Mouse (Mus musculus): ENCODE data around the gene Fbxl8. TPM values are rescaled to one million over a fixed set of nuclear protein-coding genes. Genes with fewer than 3 reads are reported as not detected.

Fbxl8 gene
- total and polyA plus RNA-seq, 3 experiments, result 5.2 to 10.5 (median 5.9) TPM

DNA sequence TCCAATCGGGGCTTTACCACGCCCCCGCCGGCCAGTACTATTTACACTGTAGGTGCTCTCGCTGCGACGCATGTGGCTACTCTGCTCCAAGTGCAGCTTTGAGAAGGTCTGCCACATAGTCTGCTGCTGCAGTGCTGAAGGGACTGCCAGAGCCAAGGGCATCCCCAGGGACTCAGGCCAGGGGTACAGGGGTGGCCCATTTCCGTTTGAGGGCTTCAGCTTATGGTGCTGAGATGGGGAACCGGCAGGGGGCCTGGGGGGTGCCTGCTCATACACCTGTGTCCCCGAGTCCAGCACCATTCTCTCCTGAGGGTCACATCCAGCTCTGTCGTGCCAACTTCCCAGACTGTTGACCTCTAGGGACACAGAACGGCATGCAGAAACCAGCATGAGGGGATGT is 21.1 kb downstream of the Fbxl8 start:
- dilution Hi-C loops (cut with MboI; ENCODE audit: extremely low pct_ligation_motif_present, extremely low pct_unique_long_range_greater_than_20kb, low sequenced_read_pairs), result no loop called here
- no peak overlapping the region for H3K4me3 ChIP-seq (replicated peaks in 1 of 3; ENCODE audit: low read depth in 2 of 3, low read length in 2 of 3, poor library complexity in 1 of 3)
- peaks cover 5 to 23% of the 10 kb centered on the region in 2 experiments for H3K4me1 ChIP-seq (ENCODE audit: control insufficient read depth in 1 of 2, insufficient read depth in 2 of 2)
- no peaks in the 10 kb centered on the region for H3K27me3 ChIP-seq (replicated peaks)
- H3K9ac ChIP-seq (ENCODE audit: insufficient read depth, low read depth), result no peak overlapping the region
- no peaks in the 10 kb centered on the region for H3K9me3 ChIP-seq (replicated peaks; ENCODE audit: low read length)
- no peak overlapping the region for H3K27ac ChIP-seq (ENCODE audit: insufficient read depth, low read depth)
- no peaks in the 10 kb centered on the region for H3K79me2 ChIP-seq (replicated peaks; ENCODE audit: control insufficient read depth, extremely low read depth, insufficient read depth, poor library complexity, severe bottlenecking)
- peaks cover 13 to 50% of the 10 kb centered on the region in 2 experiments for H3K36me3 ChIP-seq (replicated peaks in 1 of 2; ENCODE audit: control insufficient read depth in 1 of 2, insufficient read depth in 1 of 2, low read length in 1 of 2)
- in situ Hi-C loops (cut with MboI; ENCODE audit: low pct_ligation_motif_present, low pct_unique_long_range_greater_than_20kb, low sequenced_read_pairs), result loop anchor here (10.0 kb wide), 1 partner anchor 161 kb away; no protein-coding TSS in a partner anchor
- H3K4me2 ChIP-seq (ENCODE audit: insufficient read depth, low read depth, poor library complexity, severe bottlenecking), result no peak overlapping the region
- DNase-seq (ENCODE audit: extremely low read depth), result no peak
- TF ChIP-seq USF1 (IDR thresholded peaks at IDR 0.05; ENCODE audit: low read depth, low read length), result no peak
- no peak for TF ChIP-seq UBTF (IDR thresholded peaks at IDR 0.05; ENCODE audit: low read depth, low read length)
- TF ChIP-seq CHD1 (IDR thresholded peaks at IDR 0.05; ENCODE audit: low read depth, low read length), result no peak
- no peak for TF ChIP-seq JUND (conservative IDR thresholded peaks at IDR 0.05; ENCODE audit: low read depth, low read length)

DNA sequence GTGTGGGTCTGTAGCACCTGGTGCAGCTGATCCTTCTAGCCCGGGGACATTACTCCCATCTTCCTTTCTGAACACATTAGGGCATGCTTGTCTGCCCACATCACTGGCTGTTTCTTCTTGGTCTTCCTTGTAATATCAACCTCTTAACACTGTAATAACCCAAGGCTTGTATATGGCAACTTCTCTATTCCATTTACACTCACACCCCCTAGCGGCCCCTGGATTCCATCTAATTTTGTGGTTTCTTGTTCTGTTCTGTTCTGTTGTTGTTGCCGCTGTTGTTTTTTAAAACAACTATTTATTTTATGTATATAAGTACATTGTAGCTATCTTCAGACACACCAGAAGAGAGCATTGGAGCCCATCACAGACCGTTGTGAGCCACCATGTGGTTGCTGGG is 22.5 kb downstream of the Fbxl8 start:
- in situ Hi-C loops (cut with MboI; ENCODE audit: low pct_ligation_motif_present, low pct_unique_long_range_greater_than_20kb, low sequenced_read_pairs) (loop anchor here (10.0 kb wide), 1 partner anchor 162 kb away; no protein-coding TSS in a partner anchor), dilution Hi-C loops (cut with MboI; ENCODE audit: extremely low pct_ligation_motif_present, extremely low pct_unique_long_range_greater_than_20kb, low sequenced_read_pairs) (no loop called here)
- TF ChIP-seq RAD21 (IDR thresholded peaks at IDR 0.05; ENCODE audit: low read depth, low read length) (peak; percentile 33), CHD1 (IDR thresholded peaks at IDR 0.05; ENCODE audit: low read depth, low read length) (no peak), CTCF (conservative IDR thresholded peaks at IDR 0.05 in 1 of 2, IDR thresholded peaks at IDR 0.05 in 1 of 2; ENCODE audit: low read depth in 2 of 2, low read length in 2 of 2) (peak in 1 of 2 experiments; percentile 52; a peak in 2 of 4 replicates)
- H3K79me2 ChIP-seq (replicated peaks; ENCODE audit: control insufficient read depth, extremely low read depth, insufficient read depth, poor library complexity, severe bottlenecking), result no peaks in the 10 kb centered on the region
- peaks cover 5 to 23% of the 10 kb centered on the region in 2 experiments for H3K4me1 ChIP-seq (ENCODE audit: control insufficient read depth in 1 of 2, insufficient read depth in 2 of 2)
- no peak overlapping the region for H3K4me2 ChIP-seq (ENCODE audit: insufficient read depth, low read depth, poor library complexity, severe bottlenecking)
- H3K4me3 ChIP-seq (replicated peaks in 1 of 3; ENCODE audit: low read depth in 2 of 3, low read length in 2 of 3, poor library complexity in 1 of 3), result no peak overlapping the region
- peaks cover 13 to 40% of the 10 kb centered on the region in 2 experiments for H3K36me3 ChIP-seq (replicated peaks in 1 of 2; ENCODE audit: control insufficient read depth in 1 of 2, insufficient read depth in 1 of 2, low read length in 1 of 2)
- no peaks in the 10 kb centered on the region for H3K9me3 ChIP-seq (replicated peaks; ENCODE audit: low read length)
- H3K27ac ChIP-seq (ENCODE audit: insufficient read depth, low read depth), result no peak overlapping the region
- H3K9ac ChIP-seq (ENCODE audit: insufficient read depth, low read depth), result no peak overlapping the region
- H3K27me3 ChIP-seq (replicated peaks), result no peaks in the 10 kb centered on the region
- no peak for DNase-seq (ENCODE audit: extremely low read depth)

DNA sequence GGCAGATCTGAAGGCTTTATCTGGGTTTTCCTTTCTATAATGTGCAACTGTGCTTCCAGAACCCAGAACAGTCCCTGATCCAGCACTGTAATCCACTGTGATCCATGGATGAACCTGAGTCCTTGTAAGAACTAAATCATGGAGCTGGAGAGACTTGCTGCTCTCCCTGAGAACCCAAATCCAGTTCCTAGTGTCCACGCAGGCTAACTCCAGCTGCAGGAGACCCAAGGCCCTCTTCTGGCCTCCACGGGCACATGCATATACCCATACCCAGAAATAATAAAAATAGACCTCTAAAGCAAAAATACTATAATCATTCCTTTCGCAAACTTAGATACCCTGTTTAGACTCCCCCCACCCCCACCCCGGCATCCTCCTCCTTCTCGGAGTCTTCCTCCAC is 23.8 kb downstream of the Fbxl8 start:
- dilution Hi-C loops (cut with MboI; ENCODE audit: extremely low pct_ligation_motif_present, extremely low pct_unique_long_range_greater_than_20kb, low sequenced_read_pairs) (no loop called here), in situ Hi-C loops (cut with MboI; ENCODE audit: low pct_ligation_motif_present, low pct_unique_long_range_greater_than_20kb, low sequenced_read_pairs) (loop anchor here (10.0 kb wide), 1 partner anchor 163 kb away; no protein-coding TSS in a partner anchor)
- H3K9me3 ChIP-seq (replicated peaks; ENCODE audit: low read length), result no peaks in the 10 kb centered on the region
- no peaks in the 10 kb centered on the region for H3K27me3 ChIP-seq (replicated peaks)
- peak overlapping the region; percentile 41; the same call in 1 of the 2 replicates for H3K9ac ChIP-seq (ENCODE audit: insufficient read depth, low read depth)
- peaks cover 7 to 37% of the 10 kb centered on the region in 2 experiments for H3K36me3 ChIP-seq (replicated peaks in 1 of 2; ENCODE audit: control insufficient read depth in 1 of 2, insufficient read depth in 1 of 2, low read length in 1 of 2)
- no peak overlapping the region for H3K27ac ChIP-seq (ENCODE audit: insufficient read depth, low read depth)
- H3K4me3 ChIP-seq (replicated peaks in 1 of 3; ENCODE audit: low read depth in 2 of 3, low read length in 2 of 3, poor library complexity in 1 of 3), result peak overlapping the region in 2 of 3 experiments; percentile 34 to 63
- TF ChIP-seq BHLHE40 (IDR thresholded peaks at IDR 0.05; ENCODE audit: low read depth, low read length) (no peak), TCF12 (IDR thresholded peaks at IDR 0.05; ENCODE audit: low read depth, low read length) (no peak), SMC3 (IDR thresholded peaks at IDR 0.05; ENCODE audit: low read depth, low read length) (peak; percentile 21; the same call in 1 of the 2 replicates), CTCF (conservative IDR thresholded peaks at IDR 0.05 in 1 of 2, IDR thresholded peaks at IDR 0.05 in 1 of 2; ENCODE audit: low read depth in 2 of 2, low read length in 2 of 2) (peak in 1 of 2 experiments; percentile 38; a peak in 2 of 4 replicates), RCOR1 (conservative IDR thresholded peaks at IDR 0.05; ENCODE audit: low read depth, low read length) (no peak)
- H3K79me2 ChIP-seq (replicated peaks; ENCODE audit: control insufficient read depth, extremely low read depth, insufficient read depth, poor library complexity, severe bottlenecking), result no peaks in the 10 kb centered on the region
- H3K4me1 ChIP-seq (ENCODE audit: control insufficient read depth in 1 of 2, insufficient read depth in 2 of 2), result peaks cover 5 to 23% of the 10 kb centered on the region in 2 experiments
- peak overlapping the region; percentile 79 for H3K4me2 ChIP-seq (ENCODE audit: insufficient read depth, low read depth, poor library complexity, severe bottlenecking)
- no peak for DNase-seq (ENCODE audit: extremely low read depth)

Data from CH12.LX (cell line).